Mouse (Mus musculus) urinary bladder, postnatal 25 days (tissue): ENCODE data around the gene Prdm11.
A peak's percentile ranks its signal among the peaks of the same experiment; 100 is the strongest.

Source experiments
- DNase-seq: peaks from one replicate; pipeline ENCODE4 v3.0.0; 2022; ENCODE audit warnings: low spot score

Gene Prdm11

DNA sequence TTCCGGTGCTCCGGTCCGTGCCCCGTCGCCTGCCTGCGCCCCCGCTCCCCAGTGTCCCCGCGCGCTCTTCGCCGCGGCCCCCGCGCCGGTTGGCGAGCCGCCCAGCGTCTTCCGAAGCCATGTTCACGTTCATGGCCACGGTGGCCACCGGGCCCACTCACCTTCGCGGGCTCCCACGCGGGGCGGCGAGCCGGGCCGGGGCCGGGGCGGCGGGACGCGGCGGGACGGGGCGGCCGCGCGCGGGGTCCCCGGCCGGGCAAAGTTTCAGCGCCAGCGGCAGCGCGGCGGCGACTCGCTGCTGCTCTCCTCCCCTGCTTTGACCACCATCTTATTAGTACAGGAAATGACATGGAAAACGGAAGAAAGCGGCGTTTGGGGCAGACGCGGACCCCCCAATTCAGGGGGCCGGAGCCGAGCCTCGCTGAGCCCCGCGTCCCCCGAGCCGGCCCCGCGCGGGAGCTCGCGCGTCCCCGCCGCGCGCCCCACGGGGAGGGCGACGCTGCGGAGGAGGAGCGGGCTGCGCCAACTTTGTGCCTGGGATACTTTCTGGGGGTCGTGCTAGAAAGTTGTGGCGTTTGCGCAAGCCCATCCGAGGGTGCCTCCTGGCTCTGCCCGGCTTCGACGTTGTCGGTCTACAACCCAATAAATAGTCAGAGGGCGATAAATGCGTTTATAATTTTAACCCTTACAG, at the start of gene Prdm11:
Gene Prdm11, minus strand, starts transcription at position 350 of the 691 bp plus-strand sequence.
- peak; percentile 23 for DNase-seq

DNA sequence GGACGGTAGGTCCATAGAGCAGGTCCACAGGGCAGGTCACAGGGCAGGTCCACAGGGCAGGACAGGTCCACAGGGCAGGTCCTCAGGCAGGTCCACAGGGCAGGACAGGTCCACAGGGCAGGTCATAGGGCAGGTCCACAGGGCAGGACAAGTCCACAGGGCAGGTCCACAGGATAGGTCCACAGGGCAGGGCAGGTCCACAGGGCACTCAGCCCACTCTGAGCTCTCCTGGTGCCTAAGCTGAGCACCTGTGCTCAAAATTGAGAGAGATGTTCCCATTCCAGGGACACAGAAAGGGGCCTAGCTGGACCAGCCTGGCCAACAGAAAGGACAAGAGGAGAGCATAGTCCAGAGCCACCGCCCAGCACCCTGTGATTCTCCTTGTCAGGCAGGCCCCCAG, 46.4 kb upstream of the Prdm11 start:
- no peak for DNase-seq

- no peak for DNase-seq
Measured at GRCm38 (mm10) chr2:93091679-93092078, 45.7 kb upstream of the Prdm11 start.

- DNase-seq = no peak
Measured at GRCm38 (mm10) chr2:93089379-93090089, 43.6 kb upstream of the Prdm11 start.

DNA sequence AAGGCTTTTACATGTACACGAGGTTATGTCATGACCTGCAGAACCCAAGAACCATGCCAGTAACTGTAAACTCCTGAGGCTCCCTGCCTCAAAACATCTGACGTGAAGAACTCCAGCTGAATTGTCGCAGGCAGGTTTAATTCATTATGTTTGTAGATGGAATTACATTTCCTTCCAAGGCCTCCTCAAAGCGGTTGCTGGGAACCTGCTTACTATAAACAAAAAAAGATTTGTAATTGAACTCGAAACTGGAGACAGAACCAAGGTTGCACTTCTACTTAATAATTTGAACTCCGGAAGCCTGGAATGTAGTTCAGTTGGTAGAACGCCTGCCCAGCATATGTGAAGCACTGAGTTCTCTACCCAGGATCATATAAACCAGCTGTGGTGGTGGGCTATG, 42.0 kb upstream of the Prdm11 start:
- DNase-seq = no peak

GRCm38 (mm10) chr2:93085291-93086027, 39.5 kb upstream of the Prdm11 start:
- no peak for DNase-seq

GRCm38 (mm10) chr2:93084481-93084880, 38.5 kb upstream of the Prdm11 start:
- DNase-seq = no peak

GRCm38 (mm10) chr2:93083317-93083716, 37.4 kb upstream of the Prdm11 start:
- no peak for DNase-seq

DNA sequence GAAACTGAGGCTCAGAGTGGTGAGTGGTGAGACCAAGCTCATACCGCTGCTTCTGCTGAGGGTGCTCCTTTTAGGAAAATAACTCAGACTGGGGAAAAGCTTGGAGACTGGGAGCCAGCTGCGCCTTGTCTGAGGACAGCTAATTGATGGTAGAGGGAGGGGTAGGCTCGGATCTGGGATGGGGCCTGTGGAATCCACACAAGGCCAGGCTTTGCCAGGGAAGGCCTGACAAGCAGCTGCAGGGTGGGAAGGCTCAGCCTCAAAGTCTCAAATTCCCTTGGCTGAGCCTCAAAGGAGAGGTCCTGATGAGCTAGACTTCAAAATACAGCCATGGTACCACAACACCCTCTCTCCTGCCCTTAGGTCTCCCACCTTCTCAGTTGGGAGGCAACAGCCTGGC, 36.9 kb upstream of the Prdm11 start:
- no peak for DNase-seq

DNA sequence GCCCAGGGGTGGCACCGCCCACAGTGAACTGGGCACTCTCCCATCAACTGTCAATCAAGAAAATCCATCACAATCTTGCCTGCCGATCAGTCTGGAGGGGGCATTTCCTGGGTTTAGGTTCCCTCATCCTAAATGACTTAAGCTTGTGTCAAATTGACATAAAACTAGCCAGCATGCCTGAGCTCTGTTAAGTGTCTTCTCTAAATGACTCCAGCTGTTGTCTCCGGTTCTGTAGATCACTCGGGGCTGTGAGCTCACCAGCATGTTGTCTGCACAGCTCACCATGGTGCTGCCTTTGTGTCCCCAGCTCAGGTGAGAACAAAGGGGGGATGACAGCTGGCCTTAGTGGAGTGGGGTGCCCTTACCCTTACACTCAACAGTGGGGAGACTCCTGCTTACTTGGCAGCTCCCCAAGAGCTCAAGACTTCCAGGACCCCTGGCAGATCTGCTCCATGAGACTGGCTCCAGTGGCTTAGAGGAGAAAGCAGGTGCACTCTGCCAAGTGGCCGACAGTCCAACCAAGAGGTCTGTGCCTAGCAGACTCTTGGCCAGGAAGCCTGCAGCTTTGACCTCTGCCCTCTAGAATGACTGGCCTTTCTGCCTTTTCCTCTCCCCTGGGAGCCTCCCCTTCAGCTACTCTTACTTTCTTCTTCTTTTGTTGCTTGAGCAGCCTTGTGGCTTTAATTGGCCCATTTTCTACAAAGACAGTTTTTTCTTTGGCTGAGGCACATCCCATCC, 35.1 kb upstream of the Prdm11 start:
- DNase-seq = no peak

GRCm38 (mm10) chr2:93079394-93079793, 33.4 kb upstream of the Prdm11 start:
- no peak for DNase-seq

DNA sequence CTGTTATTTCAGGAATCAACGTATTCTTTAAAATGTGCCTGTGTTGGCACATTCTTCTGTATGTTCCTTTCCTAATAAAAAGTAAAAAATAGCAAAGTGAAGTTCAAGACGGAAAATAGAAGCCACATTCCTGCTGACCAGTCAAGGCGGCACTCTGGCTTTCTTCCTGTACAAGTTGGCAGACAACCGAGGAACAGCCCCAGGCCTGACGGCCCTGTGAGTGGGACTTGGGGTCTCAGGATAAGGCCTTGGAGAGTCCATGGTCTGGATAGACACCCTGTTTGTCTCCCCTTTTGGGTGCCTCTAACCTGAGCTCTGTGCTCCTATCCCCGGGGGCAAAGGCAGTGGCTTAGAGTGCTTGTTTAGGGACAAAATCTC, 30.6 kb upstream of the Prdm11 start:
- DNase-seq = no peak

DNA sequence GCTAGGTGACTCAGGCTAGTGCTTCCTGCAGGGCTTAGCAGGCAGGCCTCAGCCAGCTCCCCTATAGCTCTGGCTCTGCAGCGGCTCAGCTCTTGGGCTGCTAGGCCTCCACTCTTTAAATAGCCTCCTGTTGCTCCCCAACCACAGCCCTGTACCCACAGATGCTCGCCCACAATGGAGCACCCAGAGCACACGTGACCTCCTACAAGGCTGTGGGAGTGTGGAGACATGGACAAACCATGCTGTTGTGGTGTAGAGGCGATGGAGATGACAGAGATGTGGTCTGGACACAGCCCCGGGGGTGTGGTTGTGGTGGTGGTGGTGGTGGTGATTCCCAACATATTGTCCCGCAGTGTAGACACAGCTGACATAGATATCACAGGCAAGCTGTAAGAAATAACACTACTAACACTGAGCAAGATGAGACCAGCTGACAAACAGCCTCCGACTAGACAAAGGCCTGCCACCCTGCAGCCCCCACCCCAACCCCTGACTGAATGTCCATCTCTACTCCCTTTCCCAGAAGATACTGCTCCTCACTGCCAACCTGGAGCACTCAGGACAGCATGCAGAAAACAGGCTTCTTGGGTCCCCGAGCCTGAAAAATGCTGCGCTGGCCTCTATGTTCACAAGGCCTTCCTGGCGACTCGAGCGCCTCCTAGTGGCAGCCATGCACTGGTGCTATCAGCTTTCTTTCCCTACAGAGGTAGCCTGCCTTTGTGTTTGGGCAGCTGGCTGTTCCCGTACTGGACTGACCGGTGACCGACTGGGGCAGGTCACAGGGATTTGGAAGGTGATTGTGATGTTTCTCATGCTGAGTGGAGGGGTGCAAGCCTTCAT, 30.0 kb upstream of the Prdm11 start:
- peak; percentile 65 for DNase-seq

- DNase-seq = peak; percentile 81
Measured at GRCm38 (mm10) chr2:93071656-93072055, 25.7 kb upstream of the Prdm11 start.

- no peak for DNase-seq
Measured at GRCm38 (mm10) chr2:93068942-93069341, 23.0 kb upstream of the Prdm11 start.

- DNase-seq = peak; percentile 54
Measured at GRCm38 (mm10) chr2:93063347-93063746, 17.4 kb upstream of the Prdm11 start.

DNA sequence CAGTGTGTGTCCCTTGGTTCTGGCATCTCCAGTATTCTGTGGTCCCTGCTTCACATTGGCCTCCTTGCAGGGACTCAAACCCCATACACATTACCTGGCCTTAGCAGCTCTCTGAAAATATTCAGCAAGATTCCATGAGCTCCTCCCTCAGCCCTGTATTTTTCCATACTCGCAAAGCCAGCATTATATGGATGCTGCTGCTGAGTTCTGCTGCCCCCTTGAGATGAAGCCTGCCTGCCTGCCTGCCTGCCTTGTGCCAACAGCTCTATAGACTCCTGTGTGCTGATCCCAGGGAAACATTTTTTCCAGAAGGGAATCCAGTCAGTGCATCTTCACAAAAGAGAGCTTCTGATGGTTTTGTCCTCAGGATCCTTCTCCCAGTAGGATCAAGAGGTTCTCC, 5.9 kb upstream of the Prdm11 start:
- no peak for DNase-seq

DNA sequence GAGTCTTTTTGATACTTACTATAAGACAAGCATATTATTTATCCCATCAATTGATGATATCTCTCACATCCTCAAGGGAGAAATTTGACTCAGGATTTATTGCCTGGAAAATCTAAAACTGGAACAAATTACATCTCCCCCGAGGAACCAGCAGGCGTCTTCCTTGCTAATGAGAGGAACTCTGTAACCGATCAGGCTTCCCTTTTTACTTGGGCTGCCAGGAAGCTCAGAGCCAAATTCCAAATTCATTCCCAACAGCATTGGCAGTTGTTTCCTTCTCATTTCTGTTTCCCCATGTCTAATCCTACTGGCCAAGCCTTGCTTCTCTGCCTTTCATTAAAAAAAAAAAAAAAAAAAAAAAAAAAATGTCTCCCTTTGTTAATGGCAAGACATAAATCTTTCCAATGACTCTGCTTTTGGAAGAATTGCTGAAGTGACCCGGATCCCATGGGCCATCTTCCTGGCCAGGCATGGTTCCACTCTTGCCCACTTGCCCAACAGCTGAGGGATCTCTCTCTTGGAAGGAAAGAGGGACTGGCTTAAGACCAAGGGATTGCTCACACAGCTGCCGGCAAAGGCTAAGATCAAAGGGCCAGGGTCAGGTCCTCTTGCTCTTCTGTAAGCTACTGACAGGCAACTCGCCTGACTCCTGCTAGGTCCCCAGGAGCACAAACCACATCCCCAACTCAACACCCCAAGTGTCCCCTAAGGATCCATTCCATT, 2.8 kb upstream of the Prdm11 start:
- DNase-seq = no peak

GRCm38 (mm10) chr2:93047491-93048050, 1.6 kb upstream of the Prdm11 start:
- DNase-seq = no peak

DNA sequence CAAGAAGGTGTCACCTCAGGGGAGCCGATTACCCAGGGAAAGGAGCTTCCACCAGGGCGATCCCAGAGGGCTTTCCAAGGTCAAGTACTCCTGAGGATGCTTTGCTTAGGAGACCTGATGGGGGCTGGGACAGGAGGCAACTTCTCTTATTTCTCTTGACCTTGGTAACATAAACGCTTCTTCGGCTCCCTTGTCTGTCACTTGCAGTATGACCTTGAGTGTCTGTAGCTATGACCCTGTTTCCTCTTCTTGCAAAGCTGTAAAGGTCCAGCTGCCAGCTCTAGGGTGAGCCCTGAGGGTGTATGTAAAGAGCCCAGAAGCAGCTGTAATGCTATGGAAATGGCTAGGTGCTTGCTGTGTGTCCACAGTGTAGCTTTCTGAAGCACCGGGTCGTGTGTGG, 1.1 kb upstream of the Prdm11 start:
- DNase-seq = no peak

- no peak for DNase-seq
Measured at GRCm38 (mm10) chr2:93046509-93046835, 505 bp upstream of the Prdm11 start.
